Mouse (Mus musculus) heart, embryonic 15.5 days (tissue): ENCODE measurements around the gene Alkbh4. TPM values are rescaled to one million over a fixed set of nuclear protein-coding genes. Genes with fewer than 3 reads are reported as not detected.
"Not testable (repeated sequence)": the region's sequence is repeated elsewhere in the genome, so short reads cannot be mapped to it uniquely, and the experiment has no call there.

Experiments used
- ATAC-seq: fragments of 200-750 bp; cut with Nextera tagmentation; replicated peaks from 2 replicates; pipeline ENCODE4 v1.8.0; 2017; ENCODE audit warnings: low read depth, moderate TSS enrichment; ENCODE audit not compliant: insufficient number of reproducible peaks, insufficient read depth, low FRiP score
- H3K27ac ChIP-seq: fragments of 300-500 bp; sonication (generic); 2 replicates; pipeline ENCODE4 v1.5.1; 2015; ENCODE audit warnings: mild to moderate bottlenecking, inconsistent platforms
- H3K27me3 ChIP-seq: fragments of 300-500 bp; sonication (generic); 2 replicates; pipeline ENCODE4 v1.6.1; 2015; ENCODE audit warnings: inconsistent platforms
- H3K36me3 ChIP-seq: fragments of 300-500 bp; sonication (generic); 2 replicates; pipeline ENCODE4 v1.6.1; 2015; ENCODE audit warnings: mild to moderate bottlenecking, inconsistent platforms
- H3K4me1 ChIP-seq: fragments of 300-500 bp; sonication (generic); replicated peaks from 2 replicates; pipeline ENCODE4 v1.6.1; 2015; ENCODE audit warnings: inconsistent platforms
- H3K4me2 ChIP-seq: fragments of 300-500 bp; sonication (generic); 2 replicates; pipeline ENCODE4 v1.6.1; 2015; ENCODE audit warnings: inconsistent platforms, mild to moderate bottlenecking, moderate library complexity
- H3K4me3 ChIP-seq: fragments of 300-500 bp; sonication (generic); 2 replicates; pipeline ENCODE4 v1.5.1; 2015; ENCODE audit warnings: mild to moderate bottlenecking, inconsistent platforms
- H3K9ac ChIP-seq: fragments of 300-500 bp; sonication (generic); 2 replicates; pipeline ENCODE4 v1.6.1; 2015; ENCODE audit warnings: mild to moderate bottlenecking, inconsistent platforms
- H3K9me3 ChIP-seq: fragments of 300-500 bp; sonication (generic); replicated peaks from 2 replicates; pipeline ENCODE4 v1.6.1; 2016; ENCODE audit warnings: inconsistent platforms
- WGBS: fragments of 180-500 bp; shearing (Covaris S2); methylation state at CpG from one replicate; pipeline ENCODE4 v1.1.7; 2015; ENCODE audit warnings: mixed read lengths; 5-methylcytosine and 5-hydroxymethylcytosine counted together
- polyA plus RNA-seq: library from polyadenylated mRNA; unstranded; fragments of >200 nt; fragmentation: Nextera tagmentation; extraction: Ambion mirVana; gene quantifications from 2 replicates; pipeline ENCODE4 v1.2.1, GENCODE M21; 2015

Gene Alkbh4
- polyA plus RNA-seq, 1 experiment from 2014 or later: 10.2 TPM

- no peak overlapping the region for H3K4me2 ChIP-seq
- no peak overlapping the region for H3K27ac ChIP-seq
- 58% methylated on average over 12 of the region's 12 CpGs for WGBS
- no peak overlapping the region for H3K9ac ChIP-seq
- H3K4me1 ChIP-seq: no peaks in the 10 kb centered on the region
- no peak overlapping the region for H3K4me3 ChIP-seq
- no peak for ATAC-seq
- no peaks in the 10 kb centered on the region for H3K9me3 ChIP-seq
- no peaks in the 10 kb centered on the region for H3K27me3 ChIP-seq
- peaks cover 25% of the 10 kb centered on the region for H3K36me3 ChIP-seq
Measured at GRCm38 (mm10) chr5:136144606-136145430, 8.9 kb downstream of the Alkbh4 start.

GRCm38 (mm10) chr5:136146936-136147335 is 11.0 kb downstream of the Alkbh4 start:
- H3K4me3 ChIP-seq: no peak overlapping the region
- H3K9me3 ChIP-seq: no peaks in the 10 kb centered on the region
- no peak for ATAC-seq
- H3K36me3 ChIP-seq: peaks cover 3% of the 10 kb centered on the region
- no peaks in the 10 kb centered on the region for H3K27me3 ChIP-seq
- no peaks in the 10 kb centered on the region for H3K4me1 ChIP-seq
- no peak overlapping the region for H3K27ac ChIP-seq
- H3K4me2 ChIP-seq: no peak overlapping the region
- WGBS: 88% methylated on average over 1 of the region's 1 CpGs
- H3K9ac ChIP-seq: no peak overlapping the region

- Histone ChIP-seq H3K27me3 (no peaks in the 10 kb centered on the region), H3K4me3 (no peak overlapping the region), H3K4me1 (no peaks in the 10 kb centered on the region), H3K9ac (no peak overlapping the region), H3K4me2 (no peak overlapping the region), H3K27ac (no peak overlapping the region), H3K9me3 (no peaks in the 10 kb centered on the region), H3K36me3 (no peaks in the 10 kb centered on the region)
- WGBS: 65% methylated on average over 8 of the region's 8 CpGs
- ATAC-seq: no peak
Measured at GRCm38 (mm10) chr5:136147704-136148103, 11.8 kb downstream of the Alkbh4 start.

GRCm38 (mm10) chr5:136149134-136149576 is 13.2 kb downstream of the Alkbh4 start:
- not testable (repeated sequence) for ATAC-seq, H3K27ac ChIP-seq, H3K4me2 ChIP-seq, H3K4me3 ChIP-seq, H3K36me3 ChIP-seq, H3K9me3 ChIP-seq, H3K9ac ChIP-seq, H3K27me3 ChIP-seq, H3K4me1 ChIP-seq
- 57% methylated on average over 5 of the region's 5 CpGs for WGBS

GRCm38 (mm10) chr5:136152365-136152764 is 16.4 kb downstream of the Alkbh4 start:
- no peaks in the 10 kb centered on the region for H3K4me1 ChIP-seq
- H3K9ac ChIP-seq: no peak overlapping the region
- H3K9me3 ChIP-seq: no peaks in the 10 kb centered on the region
- H3K4me3 ChIP-seq: no peak overlapping the region
- H3K27me3 ChIP-seq: no peaks in the 10 kb centered on the region
- 75% methylated on average over 8 of the region's 8 CpGs for WGBS
- no peak overlapping the region for H3K27ac ChIP-seq
- ATAC-seq: no peak
- no peaks in the 10 kb centered on the region for H3K36me3 ChIP-seq
- no peak overlapping the region for H3K4me2 ChIP-seq

GRCm38 (mm10) chr5:136155399-136155798 is 19.5 kb downstream of the Alkbh4 start:
- no peak overlapping the region for H3K4me2 ChIP-seq

GRCm38 (mm10) chr5:136160084-136160483 is 24.1 kb downstream of the Alkbh4 start:
- H3K4me3 ChIP-seq, H3K4me1 ChIP-seq, ATAC-seq, H3K9ac ChIP-seq, H3K9me3 ChIP-seq, H3K27me3 ChIP-seq, H3K36me3 ChIP-seq, H3K4me2 ChIP-seq, H3K27ac ChIP-seq: not testable (repeated sequence)
- 83% methylated on average over 11 of the region's 12 CpGs for WGBS

More at GRCm38 (mm10) chr5:136155399-136155798, 19.5 kb downstream of the Alkbh4 start:
- H3K4me3 ChIP-seq: no peak overlapping the region
- H3K36me3 ChIP-seq: no peaks in the 10 kb centered on the region
- 66% methylated on average over 5 of the region's 5 CpGs for WGBS
- no peaks in the 10 kb centered on the region for H3K4me1 ChIP-seq
- no peak overlapping the region for H3K9ac ChIP-seq
- H3K9me3 ChIP-seq: no peaks in the 10 kb centered on the region
- H3K27me3 ChIP-seq: no peaks in the 10 kb centered on the region
- no peak overlapping the region for H3K27ac ChIP-seq
- ATAC-seq: no peak

GRCm38 (mm10) chr5:136163807-136164474 is 28.0 kb downstream of the Alkbh4 start:
- Histone ChIP-seq H3K27ac (no peak overlapping the region), H3K27me3 (no peaks in the 10 kb centered on the region), H3K4me1 (no peaks in the 10 kb centered on the region), H3K4me3 (no peak overlapping the region), H3K9ac (no peak overlapping the region), H3K9me3 (no peaks in the 10 kb centered on the region), H3K4me2 (no peak overlapping the region), H3K36me3 (no peaks in the 10 kb centered on the region)
- WGBS: 81% methylated on average over 11 of the region's 11 CpGs
- no peak for ATAC-seq

GRCm38 (mm10) chr5:136165246-136165645 is 29.3 kb downstream of the Alkbh4 start:
- H3K27me3 ChIP-seq: no peaks in the 10 kb centered on the region
- H3K36me3 ChIP-seq: no peaks in the 10 kb centered on the region
- H3K4me2 ChIP-seq: no peak overlapping the region
- no peak overlapping the region for H3K27ac ChIP-seq
- H3K4me3 ChIP-seq: no peak overlapping the region
- no peak overlapping the region for H3K9ac ChIP-seq
- H3K4me1 ChIP-seq: peaks cover 6% of the 10 kb centered on the region
- 77% methylated on average over 8 of the region's 8 CpGs for WGBS
- no peak for ATAC-seq
- no peaks in the 10 kb centered on the region for H3K9me3 ChIP-seq

- no peaks in the 10 kb centered on the region for H3K36me3 ChIP-seq
- no peaks in the 10 kb centered on the region for H3K9me3 ChIP-seq
- H3K4me2 ChIP-seq: no peak overlapping the region
- 0 out of 2 replicates have a peak, but pooled peaks cover 3% of the 10 kb centered on the region for H3K27me3 ChIP-seq
- H3K4me3 ChIP-seq: no peak overlapping the region
- WGBS: 83% methylated on average over 4 of the region's 4 CpGs
- no peak overlapping the region for H3K9ac ChIP-seq
- no peak for ATAC-seq
- no peak overlapping the region for H3K27ac ChIP-seq
- peaks cover 18% of the 10 kb centered on the region for H3K4me1 ChIP-seq
Measured at GRCm38 (mm10) chr5:136167296-136167695, 31.4 kb downstream of the Alkbh4 start.

- Histone ChIP-seq H3K4me3 (no peak overlapping the region), H3K27me3 (0 out of 2 replicates have a peak, but pooled peaks cover 3% of the 10 kb centered on the region), H3K9ac (no peak overlapping the region), H3K9me3 (no peaks in the 10 kb centered on the region), H3K4me1 (peaks cover 18% of the 10 kb centered on the region), H3K27ac (no peak overlapping the region), H3K36me3 (no peaks in the 10 kb centered on the region), H3K4me2 (no peak overlapping the region)
- ATAC-seq: no peak
- WGBS: 92% methylated on average over 3 of the region's 3 CpGs
Measured at GRCm38 (mm10) chr5:136168071-136168470, 32.1 kb downstream of the Alkbh4 start.
